Mouse (Mus musculus) embryonic facial prominence, embryonic 13.5 days (tissue): ENCODE data around the gene Ccl4. TPM values are rescaled to one million over a fixed set of nuclear protein-coding genes. Genes with fewer than 3 reads are reported as not detected.

Experiments
- ATAC-seq: fragments of 200-750 bp; cut with Nextera tagmentation; 2 replicates; pipeline ENCODE4 v1.8.0; 2017; ENCODE audit warnings: low read depth; ENCODE audit not compliant: insufficient number of reproducible peaks, insufficient read depth, low FRiP score, low TSS enrichment
- H3K27ac ChIP-seq: fragments of 300-500 bp; sonication (generic); 2 replicates; pipeline ENCODE4 v1.5.1; 2015; ENCODE audit warnings: moderate library complexity, mild to moderate bottlenecking, inconsistent platforms
- H3K27me3 ChIP-seq: fragments of 300-500 bp; sonication (generic); 2 replicates; pipeline ENCODE4 v1.6.1; 2015; ENCODE audit warnings: mild to moderate bottlenecking, inconsistent platforms
- H3K36me3 ChIP-seq: fragments of 300-500 bp; sonication (generic); 2 replicates; pipeline ENCODE4 v1.6.1; 2015; ENCODE audit warnings: mild to moderate bottlenecking, inconsistent platforms
- H3K4me1 ChIP-seq: fragments of 300-500 bp; sonication (generic); 2 replicates; pipeline ENCODE4 v1.6.1; 2015; ENCODE audit warnings: inconsistent platforms
- H3K4me2 ChIP-seq: fragments of 300-500 bp; sonication (generic); 2 replicates; pipeline ENCODE4 v1.6.1; 2015; ENCODE audit warnings: moderate library complexity, mild to moderate bottlenecking, inconsistent platforms
- H3K4me3 ChIP-seq: fragments of 300-500 bp; sonication (generic); 2 replicates; pipeline ENCODE4 v1.5.1; 2015; ENCODE audit warnings: mild to moderate bottlenecking, inconsistent platforms
- H3K9ac ChIP-seq: fragments of 300-500 bp; sonication (generic); 2 replicates; pipeline ENCODE4 v1.6.1; 2015; ENCODE audit warnings: mild to moderate bottlenecking, inconsistent platforms
- H3K9me3 ChIP-seq: fragments of 300-500 bp; sonication (generic); 2 replicates; pipeline ENCODE4 v1.6.1; 2016; ENCODE audit warnings: inconsistent platforms
- WGBS: fragments of 180-500 bp; shearing (Covaris S2); methylation state at CpG from one replicate; pipeline ENCODE4 v1.1.7; 2015; ENCODE audit warnings: mixed read lengths; 5-methylcytosine and 5-hydroxymethylcytosine counted together
- polyA plus RNA-seq: library from polyadenylated mRNA; unstranded; fragments of >200 nt; fragmentation: Nextera tagmentation; extraction: Ambion mirVana; gene quantifications from 2 replicates; pipeline ENCODE4 v1.2.1, GENCODE M21; 2015

Ccl4 gene
- 0.43 and 0.45 TPM in 2 replicates for polyA plus RNA-seq

GRCm38 (mm10) chr11:83662204-83662603 is at the start of gene Ccl4:
Ccl4 (plus strand) TSS chr11:83662584.
- ATAC-seq: no peak
- Histone ChIP-seq H3K4me2 (no peak within 1 kb of the TSS), H3K4me3 (no peak within 1 kb of the TSS), H3K27ac (no peak within 1 kb of the TSS), H3K4me1 (no peaks in the 10 kb centered on the region), H3K9me3 (no peaks in the 10 kb centered on the region), H3K36me3 (no peaks in the 10 kb centered on the region), H3K9ac (no peak within 1 kb of the TSS), H3K27me3 (no peaks in the 10 kb centered on the region)
- 77% methylated on average over 6 of the region's 6 CpGs for WGBS

- no peaks in the 10 kb centered on the region for H3K27me3 ChIP-seq
- no peak overlapping the region for H3K9ac ChIP-seq
- no peaks in the 10 kb centered on the region for H3K36me3 ChIP-seq
- no peak overlapping the region for H3K4me3 ChIP-seq
- ATAC-seq: no peak
- WGBS: 78% methylated on average over 1 of the region's 1 CpGs
- H3K4me1 ChIP-seq: no peaks in the 10 kb centered on the region
- no peak overlapping the region for H3K27ac ChIP-seq
- H3K4me2 ChIP-seq: no peak overlapping the region
- H3K9me3 ChIP-seq: no peaks in the 10 kb centered on the region
Measured at GRCm38 (mm10) chr11:83616586-83616985, 45.8 kb upstream of the Ccl4 start.

- WGBS: 71% methylated on average over 5 of the region's 5 CpGs
Measured at GRCm38 (mm10) chr11:83618238-83618637, 44.1 kb upstream of the Ccl4 start.

GRCm38 (mm10) chr11:83619037-83619436 is 43.3 kb upstream of the Ccl4 start:
- no peak for ATAC-seq
- Histone ChIP-seq H3K27me3 (no peaks in the 10 kb centered on the region), H3K4me2 (no peak overlapping the region), H3K27ac (no peak overlapping the region), H3K4me3 (no peak overlapping the region), H3K9me3 (no peaks in the 10 kb centered on the region), H3K9ac (no peak overlapping the region), H3K4me1 (no peaks in the 10 kb centered on the region), H3K36me3 (no peaks in the 10 kb centered on the region)
- 92% methylated on average over 1 of the region's 1 CpGs for WGBS

More at GRCm38 (mm10) chr11:83618238-83618637, 44.1 kb upstream of the Ccl4 start:
- no peaks in the 10 kb centered on the region for H3K9me3 ChIP-seq
- no peak overlapping the region for H3K4me3 ChIP-seq
- ATAC-seq: no peak
- no peak overlapping the region for H3K4me2 ChIP-seq
- H3K4me1 ChIP-seq: no peaks in the 10 kb centered on the region
- H3K36me3 ChIP-seq: no peaks in the 10 kb centered on the region
- no peak overlapping the region for H3K9ac ChIP-seq
- H3K27me3 ChIP-seq: no peaks in the 10 kb centered on the region
- H3K27ac ChIP-seq: no peak overlapping the region

GRCm38 (mm10) chr11:83623586-83623985 is 38.8 kb upstream of the Ccl4 start:
- Histone ChIP-seq H3K4me1 (no peaks in the 10 kb centered on the region), H3K9me3 (no peaks in the 10 kb centered on the region), H3K27ac (no peak overlapping the region), H3K4me3 (no peak overlapping the region), H3K9ac (no peak overlapping the region), H3K36me3 (no peaks in the 10 kb centered on the region), H3K27me3 (no peaks in the 10 kb centered on the region), H3K4me2 (no peak overlapping the region)
- ATAC-seq: no peak
- 84% methylated on average over 3 of the region's 3 CpGs for WGBS

- H3K36me3 ChIP-seq: no peaks in the 10 kb centered on the region
- ATAC-seq: no peak
- H3K27me3 ChIP-seq: no peaks in the 10 kb centered on the region
- no peak overlapping the region for H3K4me2 ChIP-seq
- H3K4me1 ChIP-seq: no peaks in the 10 kb centered on the region
- 86% methylated on average over 9 of the region's 9 CpGs for WGBS
- H3K9ac ChIP-seq: no peak overlapping the region
- H3K27ac ChIP-seq: no peak overlapping the region
- H3K9me3 ChIP-seq: no peaks in the 10 kb centered on the region
- H3K4me3 ChIP-seq: no peak overlapping the region
Measured at GRCm38 (mm10) chr11:83628808-83629207, 33.6 kb upstream of the Ccl4 start.

- Histone ChIP-seq H3K9ac (no peak overlapping the region), H3K36me3 (no peaks in the 10 kb centered on the region), H3K27me3 (no peaks in the 10 kb centered on the region), H3K9me3 (no peaks in the 10 kb centered on the region), H3K4me2 (no peak overlapping the region), H3K4me1 (no peaks in the 10 kb centered on the region), H3K27ac (no peak overlapping the region), H3K4me3 (no peak overlapping the region)
- 100% methylated on average over 1 of the region's 1 CpGs for WGBS
- ATAC-seq: no peak
Measured at GRCm38 (mm10) chr11:83630630-83631029, 31.8 kb upstream of the Ccl4 start.

- H3K4me1 ChIP-seq: no peaks in the 10 kb centered on the region
- WGBS: 81% methylated on average over 2 of the region's 2 CpGs
Measured at GRCm38 (mm10) chr11:83631065-83631464, 31.3 kb upstream of the Ccl4 start.

GRCm38 (mm10) chr11:83632744-83633143 is 29.6 kb upstream of the Ccl4 start:
- Histone ChIP-seq H3K9me3 (no peaks in the 10 kb centered on the region), H3K4me3 (no peak overlapping the region), H3K4me1 (no peaks in the 10 kb centered on the region), H3K36me3 (no peaks in the 10 kb centered on the region), H3K9ac (no peak overlapping the region), H3K27me3 (no peaks in the 10 kb centered on the region), H3K27ac (no peak overlapping the region), H3K4me2 (no peak overlapping the region)
- WGBS: 61% methylated on average over 4 of the region's 4 CpGs
- no peak for ATAC-seq

More at GRCm38 (mm10) chr11:83631065-83631464, 31.3 kb upstream of the Ccl4 start:
- Histone ChIP-seq H3K4me2 (no peak overlapping the region), H3K36me3 (no peaks in the 10 kb centered on the region), H3K9me3 (no peaks in the 10 kb centered on the region), H3K27ac (no peak overlapping the region), H3K27me3 (no peaks in the 10 kb centered on the region), H3K4me3 (no peak overlapping the region), H3K9ac (no peak overlapping the region)
- no peak for ATAC-seq

GRCm38 (mm10) chr11:83634425-83634824 is 28.0 kb upstream of the Ccl4 start:
- Histone ChIP-seq H3K9me3 (no peaks in the 10 kb centered on the region), H3K4me3 (no peak overlapping the region), H3K27ac (no peak overlapping the region), H3K9ac (no peak overlapping the region), H3K36me3 (no peaks in the 10 kb centered on the region), H3K4me1 (no peaks in the 10 kb centered on the region), H3K4me2 (no peak overlapping the region), H3K27me3 (no peaks in the 10 kb centered on the region)
- no peak for ATAC-seq
- 69% methylated on average over 4 of the region's 4 CpGs for WGBS

- H3K27ac ChIP-seq: no peak overlapping the region
- no peaks in the 10 kb centered on the region for H3K36me3 ChIP-seq
- no peak overlapping the region for H3K4me2 ChIP-seq
- H3K27me3 ChIP-seq: no peaks in the 10 kb centered on the region
- ATAC-seq: no peak
- no peak overlapping the region for H3K4me3 ChIP-seq
- H3K9ac ChIP-seq: no peak overlapping the region
- WGBS: 92% methylated on average over 2 of the region's 2 CpGs
- H3K4me1 ChIP-seq: no peaks in the 10 kb centered on the region
- no peaks in the 10 kb centered on the region for H3K9me3 ChIP-seq
Measured at GRCm38 (mm10) chr11:83634898-83635297, 27.5 kb upstream of the Ccl4 start.

- 71% methylated on average over 1 of the region's 1 CpGs for WGBS
- H3K27ac ChIP-seq: no peak overlapping the region
- H3K4me2 ChIP-seq: no peak overlapping the region
- H3K27me3 ChIP-seq: no peaks in the 10 kb centered on the region
- H3K9me3 ChIP-seq: no peaks in the 10 kb centered on the region
- no peak overlapping the region for H3K4me3 ChIP-seq
- no peak overlapping the region for H3K9ac ChIP-seq
- H3K36me3 ChIP-seq: no peaks in the 10 kb centered on the region
- H3K4me1 ChIP-seq: no peaks in the 10 kb centered on the region
- ATAC-seq: no peak
Measured at GRCm38 (mm10) chr11:83636742-83637235, 25.6 kb upstream of the Ccl4 start.
